Mouse (Mus musculus) fibroblast of lung, adult 2 months (primary cell): ENCODE measurements around the gene Pdlim5.

ENCODE experiments used
- DNase-seq: peaks from one replicate; pipeline ENCODE4 v3.0.0-alpha.2; 2011; ENCODE audit warnings: low read depth

Gene Pdlim5

DNA sequence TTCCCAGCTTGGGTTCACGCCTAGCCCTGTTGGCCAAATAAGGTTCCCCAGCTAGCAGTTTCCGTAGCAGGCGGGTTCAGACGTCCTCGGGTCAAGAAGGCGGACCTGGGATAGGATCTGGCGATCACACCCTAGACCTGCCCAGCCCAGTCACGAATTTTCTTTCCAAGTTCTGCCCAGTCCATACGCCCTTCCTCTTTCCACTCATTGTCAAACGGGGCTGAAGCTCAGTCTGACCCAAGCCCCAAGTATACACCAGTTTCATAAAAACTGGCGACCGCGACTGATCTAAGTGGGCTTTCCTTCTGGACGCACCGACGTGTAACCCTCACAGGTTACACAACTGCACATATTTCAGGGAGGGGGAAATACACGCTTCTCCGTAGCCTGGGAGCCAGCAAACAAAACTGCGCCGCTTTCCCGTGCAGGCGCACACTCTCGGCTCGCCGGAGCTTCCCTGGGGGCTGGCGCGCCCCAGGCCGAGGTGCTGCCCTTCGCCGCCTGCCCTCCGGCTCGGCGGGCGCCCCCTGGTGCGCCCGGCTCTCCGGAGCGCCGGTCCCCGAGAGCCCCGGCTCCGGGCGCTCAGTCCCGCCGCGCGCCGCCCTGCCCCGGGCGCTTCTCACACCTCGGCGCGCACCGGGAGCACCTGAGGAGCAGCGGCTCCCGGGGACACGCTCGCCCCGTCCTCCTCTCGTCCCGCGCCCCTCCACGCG is 544 bp downstream of the Pdlim5 start:
- peak; percentile 59 for DNase-seq

DNA sequence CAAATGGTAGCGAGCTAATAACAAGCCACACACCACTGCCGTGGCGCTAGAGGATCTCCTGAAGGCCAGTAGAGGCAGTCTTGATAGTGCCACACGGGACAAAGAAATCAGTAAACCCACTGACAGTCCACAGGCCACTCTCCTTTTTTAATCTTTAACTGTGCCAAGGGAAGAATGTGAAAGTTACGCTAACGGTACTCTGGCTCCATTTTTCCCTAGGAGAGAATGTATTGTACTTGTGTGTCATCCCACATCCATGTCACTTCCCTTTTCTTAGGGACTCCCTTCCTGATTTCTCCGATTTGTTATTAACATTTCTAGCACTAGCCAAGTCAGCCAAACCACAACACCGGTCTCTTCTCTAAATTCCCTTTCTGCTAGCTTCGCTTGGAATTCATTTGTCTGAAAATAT is 1.5 kb downstream of the Pdlim5 start:
- no peak for DNase-seq

DNA sequence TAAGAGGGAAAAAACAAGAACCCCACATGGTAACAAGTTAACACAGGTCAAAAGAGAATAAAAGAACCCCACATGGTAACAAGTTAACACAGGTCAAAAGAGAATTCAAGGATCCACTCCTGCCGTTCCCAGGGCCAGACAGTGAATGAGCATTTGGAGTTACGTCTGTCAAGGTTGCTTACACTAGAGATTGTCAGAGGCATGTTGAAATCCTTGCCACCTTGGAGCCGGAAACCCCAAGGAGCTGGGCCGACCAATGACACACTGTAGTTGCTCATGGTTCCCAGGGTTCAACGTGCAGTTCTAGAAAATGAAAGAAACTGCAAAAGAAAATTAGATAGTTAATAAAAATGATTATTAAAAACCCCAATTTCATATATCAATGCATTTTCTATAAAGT is 4.0 kb downstream of the Pdlim5 start:
- DNase-seq, result no peak

DNA sequence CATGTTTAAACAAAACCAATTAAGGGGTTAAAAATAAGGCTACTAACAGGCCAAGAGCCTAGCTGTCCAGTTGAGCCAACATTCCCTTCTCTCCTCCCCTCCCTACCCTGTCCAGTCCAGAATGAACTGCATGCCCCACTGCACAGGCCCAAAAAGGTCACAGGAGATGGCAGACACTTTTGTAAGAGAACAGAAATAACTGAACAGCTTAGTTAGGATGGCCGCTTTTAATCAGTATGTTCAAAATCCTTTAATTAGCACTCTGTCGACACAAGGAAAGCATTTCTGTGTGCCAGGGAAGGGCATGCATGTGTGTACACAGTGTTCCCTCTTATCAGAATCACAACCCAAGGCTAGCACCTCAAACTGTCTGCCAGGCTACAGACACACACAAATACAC is 5.2 kb downstream of the Pdlim5 start:
- no peak for DNase-seq

DNA sequence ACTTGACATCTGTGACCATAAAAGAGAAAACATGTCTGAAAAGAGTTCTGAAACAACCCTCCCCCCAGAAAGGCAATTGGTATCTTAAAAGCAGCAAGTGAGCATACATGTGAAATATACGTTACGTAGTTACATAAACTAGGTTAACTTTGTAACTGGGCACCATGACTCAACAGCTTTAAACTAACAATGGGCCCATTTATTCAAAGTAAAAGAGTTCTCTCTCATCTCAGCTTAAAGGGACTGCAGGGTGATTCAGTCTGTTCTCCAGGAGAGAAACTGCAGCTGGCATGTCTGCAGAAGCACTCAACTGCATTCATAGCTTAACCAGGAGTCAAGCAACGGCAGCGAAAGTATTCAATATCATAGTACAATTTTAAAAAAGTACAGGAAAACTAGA is 7.3 kb downstream of the Pdlim5 start:
- DNase-seq, result no peak

DNA sequence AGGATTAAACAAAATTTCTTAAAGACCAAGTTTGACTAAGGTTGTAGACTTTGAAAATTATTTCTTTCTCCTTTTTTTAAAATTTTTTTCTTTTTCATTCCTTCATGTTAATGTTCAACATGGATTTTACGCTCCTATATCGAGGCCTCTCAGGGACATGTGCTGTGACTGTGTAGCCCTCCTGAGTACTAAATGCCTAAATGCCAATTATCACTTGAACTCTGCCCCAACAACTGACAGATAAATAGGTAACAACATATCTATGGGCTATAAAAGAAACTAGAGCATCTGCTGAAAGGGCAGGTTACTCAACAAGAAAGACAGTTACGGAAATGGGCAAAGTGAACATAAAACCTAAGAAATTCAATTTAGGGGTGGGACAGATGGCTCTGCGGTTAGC is 9.0 kb downstream of the Pdlim5 start:
- DNase-seq, result no peak

DNA sequence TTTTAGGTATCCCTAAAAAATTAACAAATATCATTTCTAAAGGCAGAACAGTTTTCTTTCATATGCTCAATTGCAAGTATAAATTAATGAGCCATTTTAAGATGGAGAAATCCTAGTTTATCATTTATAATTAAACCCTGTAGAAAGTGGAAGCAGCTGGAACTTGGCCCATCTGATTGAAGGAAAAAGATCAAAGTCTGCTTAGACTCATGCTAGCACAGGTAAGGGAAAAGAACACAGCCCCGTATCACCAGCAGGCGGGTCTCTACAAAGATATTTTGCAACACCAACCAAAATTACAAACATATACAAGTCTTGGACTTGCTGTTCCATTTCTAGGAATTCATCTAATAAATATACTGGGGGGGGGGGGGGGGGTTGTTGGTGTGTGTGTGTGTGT is 9.8 kb downstream of the Pdlim5 start:
- no peak for DNase-seq

DNA sequence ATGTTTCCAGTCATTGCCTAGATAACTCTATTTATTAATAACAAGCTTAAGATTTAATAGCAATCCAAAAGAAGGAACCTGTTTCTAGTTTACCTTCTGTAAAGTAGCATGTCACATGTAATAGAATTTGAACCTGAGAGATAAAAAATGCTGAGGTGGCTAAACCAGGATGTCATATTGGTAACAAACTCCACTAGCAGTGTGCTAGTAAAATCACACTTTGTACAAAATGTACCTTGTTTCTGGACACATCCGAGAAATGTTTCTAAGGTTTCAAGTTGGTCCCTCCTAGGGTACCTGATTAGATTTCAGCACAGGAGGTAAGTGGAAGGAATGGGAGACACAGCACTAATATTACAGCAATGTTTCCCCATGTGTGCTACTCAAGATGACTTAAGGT is 18.9 kb downstream of the Pdlim5 start:
- no peak for DNase-seq

DNA sequence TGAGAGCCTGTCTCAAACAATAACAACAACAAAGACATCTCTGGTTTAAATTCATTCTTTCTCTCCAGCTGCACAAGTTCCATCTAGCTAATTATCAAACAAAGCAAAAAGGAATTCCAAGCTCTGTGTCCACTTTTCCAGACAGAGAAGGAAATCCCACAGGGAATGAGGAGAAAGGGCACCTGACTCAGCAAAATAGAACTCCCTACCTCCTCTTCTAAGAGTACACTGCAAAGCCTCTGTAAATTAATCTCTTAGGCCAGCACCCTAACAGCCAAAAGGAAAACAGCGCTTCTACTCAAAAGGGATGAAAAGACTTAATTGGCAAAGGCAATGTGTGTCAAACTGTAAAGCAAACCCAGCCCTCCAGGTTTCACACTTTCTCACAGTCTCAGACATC is 20.4 kb downstream of the Pdlim5 start:
- DNase-seq, result no peak

DNA sequence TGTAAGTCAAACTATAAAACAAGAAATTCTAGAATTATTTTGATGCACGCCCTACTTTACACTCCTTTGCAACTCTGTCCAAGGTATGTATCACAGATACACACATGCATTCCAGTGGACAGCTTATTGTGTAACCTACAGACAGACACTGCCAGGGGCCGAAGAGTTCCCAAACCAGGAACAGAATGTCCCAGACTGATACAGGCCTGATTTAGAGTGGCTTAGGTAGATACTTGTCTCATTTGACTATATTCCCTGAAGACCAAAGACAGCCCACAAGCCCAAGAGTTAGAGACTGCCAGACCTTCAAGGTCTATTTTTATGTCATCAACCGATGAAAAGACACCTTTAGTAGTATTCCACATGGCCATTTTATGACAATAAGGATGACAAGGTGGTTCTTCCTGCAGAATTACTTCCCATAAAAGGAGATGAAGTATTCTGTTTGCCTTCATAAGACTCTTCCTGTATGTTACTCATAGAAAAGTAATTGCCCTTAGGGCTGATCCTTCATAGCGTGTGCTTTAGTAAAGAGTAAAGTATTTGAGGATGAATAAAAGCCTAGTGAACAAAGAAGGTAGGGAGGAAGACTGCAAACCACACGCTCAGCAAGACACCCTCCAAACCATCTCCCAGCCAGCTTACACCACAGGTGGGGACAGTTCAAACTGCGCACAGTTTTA is 22.9 kb downstream of the Pdlim5 start:
- DNase-seq, result no peak

DNA sequence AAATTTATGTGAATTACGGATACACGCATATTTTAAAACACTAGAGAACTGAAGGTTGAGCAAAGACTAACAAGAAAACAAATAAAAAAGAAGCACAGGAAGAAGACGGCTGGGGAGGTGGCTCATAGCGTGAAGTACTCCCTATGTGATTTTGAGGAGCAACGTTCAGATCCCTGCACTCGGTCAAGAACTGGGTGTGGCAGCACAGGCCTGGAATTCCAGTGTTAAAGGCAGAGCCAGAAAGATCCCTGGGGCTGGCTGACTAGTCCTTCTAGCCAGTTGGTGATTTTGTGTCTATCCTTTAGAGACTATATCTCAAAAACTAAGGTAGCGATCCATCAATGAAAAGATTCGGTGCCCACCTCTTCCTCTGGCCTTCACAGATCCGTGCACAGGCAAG is 27.1 kb downstream of the Pdlim5 start:
- no peak for DNase-seq

DNA sequence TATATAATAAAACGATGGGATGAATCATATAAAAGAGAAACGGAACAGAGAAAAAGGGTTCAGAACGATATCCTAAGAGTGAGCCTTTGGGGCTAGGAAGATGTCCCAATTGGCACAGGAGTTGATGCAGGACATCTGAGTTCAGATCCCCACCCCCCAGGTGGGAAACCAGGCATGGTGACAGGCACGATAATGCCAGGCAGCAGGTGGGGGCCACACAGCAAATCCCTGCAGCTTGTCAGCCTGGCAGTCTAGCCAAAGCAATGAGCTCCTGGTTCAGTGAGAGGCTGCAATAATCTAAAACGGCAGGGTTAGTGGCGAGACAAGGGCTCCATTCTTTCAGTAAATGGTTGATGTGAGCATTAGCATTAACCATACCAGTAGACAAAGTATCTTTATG is 33.4 kb downstream of the Pdlim5 start:
- DNase-seq, result no peak

DNA sequence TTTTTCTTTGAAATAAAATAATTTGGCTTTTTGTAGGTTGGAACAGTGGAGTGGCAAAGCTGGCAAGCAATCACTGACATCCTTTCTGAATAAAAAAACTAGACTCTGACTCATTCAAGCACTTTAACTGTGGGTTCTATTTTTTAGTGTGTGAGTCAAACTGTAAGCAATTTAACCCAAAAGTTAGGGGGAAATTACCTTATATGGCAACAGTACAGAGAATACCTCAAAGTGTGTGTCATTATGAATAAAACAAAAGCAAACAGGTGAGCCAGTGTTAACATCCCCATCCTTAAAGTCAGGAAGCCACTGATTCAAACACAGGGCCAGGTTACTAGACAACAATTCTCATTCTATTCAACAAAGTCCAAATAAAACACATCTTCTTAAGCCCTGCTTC is 36.5 kb downstream of the Pdlim5 start:
- DNase-seq, result peak; percentile 57

DNA sequence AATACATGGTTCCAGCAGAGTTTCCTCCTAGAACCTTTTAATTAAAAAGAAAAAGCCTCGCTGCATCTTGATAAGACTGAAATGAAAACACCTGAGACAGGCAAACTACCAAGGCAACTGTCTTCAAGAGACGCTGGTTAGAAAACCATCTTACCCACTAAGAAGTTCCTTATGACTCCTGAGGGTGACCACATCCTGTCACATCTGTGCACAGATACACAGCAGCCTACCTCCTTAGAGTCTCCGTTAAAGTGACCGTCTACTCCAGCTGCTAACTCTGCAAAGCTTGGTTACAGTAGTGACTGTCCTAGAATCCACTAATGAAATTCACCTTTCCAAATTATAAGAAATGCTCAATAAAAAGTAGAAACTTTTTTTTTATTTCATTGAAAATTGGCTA is 38.8 kb downstream of the Pdlim5 start:
- no peak for DNase-seq

DNA sequence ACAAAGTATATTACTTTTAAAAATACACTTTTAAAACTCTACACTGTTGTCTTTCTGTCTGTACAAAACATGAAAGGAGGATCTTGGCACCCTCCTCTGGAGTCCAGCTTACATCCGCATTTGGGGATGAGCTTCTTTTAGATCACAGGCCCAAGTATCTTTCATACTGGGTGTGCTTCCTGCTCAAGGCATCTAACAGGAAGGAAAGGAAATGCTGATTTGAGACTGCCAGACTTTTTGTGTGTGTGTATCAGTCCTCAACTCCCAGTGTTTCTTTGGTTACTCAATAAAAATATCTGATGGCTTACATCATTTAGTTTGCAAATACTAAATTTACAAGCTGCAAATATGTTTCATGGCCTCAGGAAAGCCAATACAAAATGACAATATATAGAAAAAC is 42.3 kb downstream of the Pdlim5 start:
- no peak for DNase-seq

DNA sequence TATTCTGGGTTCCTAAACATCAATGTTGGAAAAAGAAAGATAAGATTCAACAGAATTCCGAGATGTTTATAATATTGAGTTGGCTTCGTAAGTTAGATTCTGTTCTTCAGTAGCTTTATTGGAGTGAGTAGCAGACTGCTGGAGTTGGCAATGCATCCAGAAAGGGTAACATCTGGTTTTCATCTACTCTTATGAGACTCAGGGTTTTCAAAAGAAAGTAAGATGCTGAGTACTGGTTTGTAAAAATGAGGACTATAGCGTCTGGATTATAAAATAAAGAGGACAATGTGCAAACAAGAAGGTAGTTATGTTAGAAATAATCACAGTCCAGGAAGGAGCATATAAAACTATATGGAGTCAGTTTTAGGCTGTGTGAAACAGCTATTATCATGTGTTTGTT is 45.0 kb downstream of the Pdlim5 start:
- DNase-seq, result peak; percentile 57

DNA sequence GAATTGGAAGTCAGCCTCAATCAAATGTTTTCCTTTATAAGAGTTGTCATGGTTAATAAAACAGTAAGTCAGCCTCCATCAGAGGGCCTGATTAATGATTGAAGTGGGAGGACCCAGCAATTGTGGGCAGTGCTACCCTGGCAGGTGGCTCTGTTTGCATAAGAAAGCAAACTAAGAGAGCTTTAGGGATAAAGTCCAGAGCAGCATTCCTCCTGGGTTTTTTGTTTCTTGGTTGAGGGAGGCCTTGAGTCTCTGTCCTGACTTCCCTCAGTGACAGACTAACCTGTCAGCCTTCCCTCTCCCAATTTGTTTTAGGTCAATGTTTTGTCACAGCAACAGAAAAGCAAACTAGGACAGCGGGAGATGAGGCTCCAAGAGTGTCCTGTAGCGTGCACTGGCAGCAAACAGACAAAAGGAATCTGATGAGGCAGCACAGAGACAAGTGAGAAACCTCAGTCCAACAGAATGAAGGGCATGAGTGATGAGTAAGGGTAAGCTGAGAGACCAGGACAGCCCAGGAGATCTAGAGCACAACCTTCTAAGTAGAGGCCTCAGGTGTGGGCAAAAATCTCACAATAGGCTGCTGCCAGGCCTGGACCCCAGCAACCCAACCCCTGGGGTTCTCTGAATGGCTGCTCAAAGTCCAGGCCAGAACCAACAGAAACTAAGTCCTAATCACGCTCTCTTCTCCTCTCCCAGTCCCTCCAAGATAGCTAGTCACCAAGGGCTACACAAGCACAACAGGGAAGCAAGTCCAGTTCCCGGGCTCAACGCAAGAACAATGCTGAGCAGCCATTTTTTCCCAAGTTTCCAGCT is 46.5 kb downstream of the Pdlim5 start:
- no peak for DNase-seq

DNA sequence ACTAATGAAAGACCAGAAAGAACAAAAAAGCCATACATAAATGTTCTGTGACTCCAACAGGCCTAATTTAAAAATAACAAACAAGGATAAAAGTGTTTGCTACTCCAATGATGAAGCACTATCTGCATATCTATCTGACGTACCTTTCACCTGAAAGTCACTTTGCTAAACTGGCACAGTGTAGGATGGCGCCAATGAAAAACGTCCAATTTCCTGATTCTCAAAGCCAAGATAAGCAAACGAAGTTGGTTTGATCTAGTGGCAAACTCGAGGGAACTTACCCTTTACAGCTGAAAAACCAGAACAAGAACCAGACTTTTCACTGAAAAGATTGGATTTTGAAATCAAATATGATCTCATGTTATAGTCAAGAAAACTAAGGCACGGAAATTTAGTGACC is 49.2 kb downstream of the Pdlim5 start:
- DNase-seq, result no peak

DNA sequence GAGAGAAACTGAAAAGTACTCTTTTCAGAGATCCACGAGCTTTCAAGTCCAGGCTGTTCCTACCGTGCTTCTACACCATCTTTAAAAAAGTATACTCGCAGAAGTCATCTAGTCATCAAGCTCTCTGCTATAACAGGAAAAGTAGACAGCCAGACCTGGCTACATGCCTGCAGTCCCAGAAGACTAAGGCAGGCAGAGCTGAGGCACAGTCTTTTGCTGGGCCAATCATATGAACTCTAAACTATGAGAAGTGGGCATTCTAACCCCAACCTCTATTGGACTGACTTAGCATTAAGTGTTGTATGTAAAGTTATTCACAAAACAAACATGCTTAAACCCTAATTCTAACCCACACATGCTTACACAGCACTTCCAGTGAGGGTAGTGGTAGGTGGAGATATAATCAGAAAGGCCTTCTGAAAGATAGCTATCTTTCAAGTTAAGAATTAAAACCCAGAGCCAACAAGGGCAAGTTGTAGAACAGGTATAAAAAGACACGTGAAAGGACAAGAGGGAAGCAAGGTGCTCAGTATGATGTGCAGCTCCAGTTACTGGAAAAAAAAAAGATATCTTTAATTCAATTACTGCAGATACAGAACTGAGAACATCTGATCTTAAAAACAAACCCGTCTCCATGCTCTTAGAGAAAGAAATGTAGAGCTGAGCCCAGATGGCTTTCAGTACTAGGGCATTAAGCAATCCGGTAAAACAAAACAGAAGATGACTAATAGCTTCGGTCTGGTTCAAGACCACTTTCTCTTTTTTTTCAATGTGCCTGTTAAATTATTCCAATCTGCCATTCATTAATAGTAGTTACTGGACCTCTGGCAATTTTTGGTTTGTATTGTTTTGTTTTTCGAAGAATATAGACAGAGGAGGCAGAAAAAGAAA is 50.0 kb downstream of the Pdlim5 start:
- DNase-seq, result peak; percentile 68

DNA sequence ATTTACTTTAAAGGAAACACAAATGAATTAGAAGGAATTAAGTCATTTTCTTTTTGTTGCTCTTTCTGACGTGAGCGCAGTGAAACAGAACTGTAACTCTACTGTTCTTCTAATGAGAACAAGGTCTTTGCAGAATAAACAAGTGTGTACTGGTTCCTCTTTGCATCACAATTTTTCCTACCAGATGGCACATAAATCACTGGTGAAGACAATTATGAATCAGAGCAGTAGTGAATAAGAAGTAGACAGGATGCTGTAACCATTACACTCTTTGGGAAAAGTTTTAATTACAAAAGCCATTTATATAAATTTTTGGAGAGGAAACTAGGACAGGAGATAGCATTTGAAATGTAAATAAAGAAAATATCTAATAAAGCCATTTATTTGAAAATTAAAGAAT is 51.7 kb downstream of the Pdlim5 start:
- DNase-seq, result no peak

DNA sequence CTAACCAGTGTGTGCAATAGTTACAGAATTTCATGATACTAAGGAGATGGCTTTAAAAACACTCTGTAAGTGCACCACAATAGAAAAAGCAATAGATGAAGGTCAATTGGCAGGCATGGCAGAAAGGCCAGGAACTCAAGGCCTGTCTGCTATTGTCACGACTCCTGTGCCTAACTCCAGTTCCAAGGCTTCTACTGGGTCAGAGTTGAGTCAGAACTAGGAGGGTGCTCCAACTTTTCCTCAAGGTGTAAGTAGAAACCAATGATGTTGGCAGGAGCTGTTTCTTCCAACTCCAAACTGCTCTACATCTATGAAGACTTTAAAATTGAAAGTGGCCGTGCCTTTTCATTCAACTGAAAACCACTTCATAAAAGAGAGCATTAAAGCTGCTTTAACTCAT is 54.8 kb downstream of the Pdlim5 start:
- no peak for DNase-seq
